Mouse (Mus musculus) MEL-GATA-1-ER (cell line): Measurements from ENCODE around the gene Nav2.

Source experiments
- DNase-seq: peaks from one replicate; pipeline ENCODE4 v3.0.0-alpha.2; 2012; ENCODE audit warnings: low read depth; ENCODE audit errors: extremely low read depth

Gene Nav2

DNA sequence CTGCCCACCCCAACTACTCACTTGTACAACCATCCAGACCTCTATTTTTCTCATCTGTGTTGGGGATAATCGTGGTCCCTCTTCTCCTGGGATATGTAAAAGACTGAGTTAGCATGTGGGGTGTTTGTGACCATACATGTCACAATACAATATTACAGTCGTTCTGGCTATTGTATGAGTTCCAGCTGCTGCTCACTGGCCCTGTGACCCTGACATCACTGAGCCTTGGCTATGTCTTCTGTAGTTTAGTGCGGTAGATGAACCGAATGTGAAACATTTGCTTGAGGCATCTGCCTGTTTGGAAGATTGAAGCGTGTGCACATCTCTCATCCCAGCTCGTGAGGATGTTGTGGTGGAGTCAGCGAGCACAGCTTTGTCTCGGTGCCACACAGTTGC is 410.4 kb downstream of the Nav2 start:
- DNase-seq, result no peak

DNA sequence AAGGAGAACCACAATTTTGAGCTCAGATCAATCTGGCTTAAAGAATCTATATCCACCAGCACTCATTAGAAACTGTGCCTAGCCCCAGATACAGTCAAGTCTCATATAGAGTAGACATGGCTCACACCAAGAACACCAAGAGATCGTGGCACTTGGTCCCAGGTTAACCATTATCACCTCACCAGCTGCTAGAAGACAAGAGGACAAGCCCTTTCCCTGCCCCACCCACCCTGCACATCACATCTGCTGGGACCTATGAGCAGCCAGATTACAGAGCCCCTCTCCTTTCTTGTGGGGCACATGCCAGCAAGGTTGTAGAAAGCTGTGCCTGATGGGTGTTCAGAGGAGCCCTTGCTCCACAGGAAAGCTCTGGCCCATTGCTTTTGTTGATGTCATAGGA is 411.5 kb downstream of the Nav2 start:
- no peak for DNase-seq

DNA sequence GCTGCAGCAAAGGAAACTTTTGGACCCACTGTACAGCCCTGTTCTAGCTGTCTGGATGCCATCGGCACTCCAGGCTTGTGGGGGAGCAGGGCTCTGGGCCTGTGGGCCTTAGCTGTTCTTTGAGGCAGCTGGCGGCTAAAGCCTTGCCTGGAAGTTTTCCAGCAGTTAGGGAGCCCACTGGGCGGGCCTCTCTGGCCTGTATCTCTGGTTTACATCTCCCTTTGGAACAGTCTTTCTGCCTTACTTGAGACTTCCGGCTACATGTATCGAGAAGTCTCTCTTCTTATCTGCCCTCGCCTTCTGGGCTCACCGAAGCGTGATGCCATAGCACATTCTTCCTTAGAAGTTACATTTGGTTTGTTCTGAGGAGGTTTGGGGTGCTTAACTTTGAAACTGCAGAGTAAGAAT is 412.6 kb downstream of the Nav2 start:
- peak; percentile 98 for DNase-seq

DNA sequence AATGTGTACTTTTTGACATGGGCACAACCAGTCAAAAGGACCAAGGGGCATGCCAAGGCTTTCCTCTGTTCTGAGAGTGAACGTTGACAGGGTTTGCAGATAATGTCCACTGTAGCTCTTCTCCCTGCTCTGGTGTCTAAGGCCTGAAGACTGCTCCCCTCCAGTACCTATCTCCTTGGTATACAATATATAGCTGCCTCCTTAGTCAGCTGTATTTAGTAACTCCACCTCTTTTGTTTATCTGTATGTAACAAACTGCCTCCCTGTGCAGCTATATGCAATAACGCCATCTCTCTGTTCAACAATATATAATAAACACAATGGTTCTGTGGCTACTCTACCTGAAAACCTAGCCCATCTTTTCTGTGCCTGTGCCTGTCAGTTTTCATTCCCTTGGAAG is 413.7 kb downstream of the Nav2 start:
- DNase-seq, result peak; percentile 48

DNA sequence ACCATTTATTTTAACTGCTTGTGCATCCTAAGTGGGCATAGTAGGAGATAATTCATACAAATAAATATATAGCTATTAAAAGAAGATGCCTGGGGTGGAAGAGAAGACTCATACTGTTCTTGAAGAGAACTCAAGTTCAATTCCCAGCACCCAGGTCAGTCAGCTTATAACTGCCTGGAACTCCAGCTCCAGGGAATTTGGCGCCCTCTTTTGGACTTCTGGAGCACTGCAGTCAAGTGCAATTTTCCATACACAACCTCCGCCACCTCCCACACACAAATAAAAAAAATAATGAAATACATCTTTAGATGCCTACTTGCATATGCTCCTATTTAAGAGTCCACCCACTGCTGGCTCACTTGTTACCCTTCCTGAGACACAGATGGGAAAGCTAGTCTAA is 416.1 kb downstream of the Nav2 start:
- DNase-seq, result no peak

DNA sequence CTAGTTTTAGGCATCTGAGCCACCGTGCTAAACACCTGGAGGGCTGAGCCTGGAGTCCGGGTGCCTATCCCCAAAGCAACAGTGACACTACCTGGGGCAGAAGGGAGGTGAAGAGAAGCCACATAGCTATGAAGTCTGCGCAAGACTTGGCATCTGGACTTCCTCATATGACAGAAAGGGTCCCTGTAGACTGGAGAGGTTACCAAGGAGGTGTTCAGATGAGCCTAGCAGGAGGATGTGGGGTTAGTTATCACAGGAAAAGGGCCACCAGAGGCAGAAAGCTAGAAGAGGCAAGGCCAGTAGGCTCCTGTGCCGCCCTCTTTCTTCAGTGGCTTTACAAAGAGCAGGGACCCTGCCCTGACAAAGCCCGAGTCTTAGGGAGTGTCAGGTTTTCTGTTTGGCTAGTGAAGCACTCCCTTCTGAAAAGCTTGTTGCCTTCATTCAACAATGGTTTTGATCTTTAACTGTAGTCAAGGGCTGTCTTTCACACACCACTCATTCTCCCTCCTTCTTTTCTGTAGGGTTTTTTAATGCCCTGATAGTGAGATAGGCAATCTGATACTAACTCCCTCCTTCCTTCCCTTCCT is 417.7 kb downstream of the Nav2 start:
- peak; percentile 67 for DNase-seq

DNA sequence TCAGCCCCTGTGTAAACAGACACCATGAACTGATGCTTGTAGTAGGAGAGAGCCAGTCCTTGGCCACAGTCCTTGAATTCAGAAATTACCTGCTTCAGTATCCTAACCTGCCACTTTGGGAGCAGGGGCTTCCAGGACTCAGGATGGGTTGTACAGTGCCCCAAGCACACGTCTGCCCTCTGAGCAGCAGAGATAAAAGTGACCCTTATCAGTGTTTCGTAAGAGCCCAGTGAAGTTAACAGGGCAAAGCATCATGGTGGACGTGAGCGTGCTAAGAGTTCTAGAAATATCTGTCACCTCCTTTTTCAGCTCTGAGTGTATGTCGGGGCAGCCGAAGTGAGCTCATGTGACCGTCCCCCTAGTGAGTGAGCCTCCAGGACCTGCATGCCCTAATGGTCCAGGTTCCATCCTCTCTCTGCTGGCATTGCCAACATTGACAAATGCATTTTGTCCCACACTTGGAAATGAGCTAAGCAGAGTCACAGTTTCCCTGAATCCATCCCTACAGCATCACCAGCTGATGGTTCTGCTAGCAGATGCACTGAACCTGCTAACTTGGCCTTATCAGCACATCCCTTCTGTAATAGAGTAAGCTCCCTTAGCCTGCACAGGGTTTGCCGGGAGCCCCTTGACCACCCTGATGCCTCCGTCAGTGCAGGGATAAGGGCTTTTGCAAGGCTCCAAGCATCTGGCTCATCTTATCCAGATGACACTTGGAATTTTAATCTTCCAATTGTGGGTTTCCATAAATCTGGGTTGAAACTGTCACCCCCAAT is 418.6 kb downstream of the Nav2 start:
- no peak for DNase-seq

DNA sequence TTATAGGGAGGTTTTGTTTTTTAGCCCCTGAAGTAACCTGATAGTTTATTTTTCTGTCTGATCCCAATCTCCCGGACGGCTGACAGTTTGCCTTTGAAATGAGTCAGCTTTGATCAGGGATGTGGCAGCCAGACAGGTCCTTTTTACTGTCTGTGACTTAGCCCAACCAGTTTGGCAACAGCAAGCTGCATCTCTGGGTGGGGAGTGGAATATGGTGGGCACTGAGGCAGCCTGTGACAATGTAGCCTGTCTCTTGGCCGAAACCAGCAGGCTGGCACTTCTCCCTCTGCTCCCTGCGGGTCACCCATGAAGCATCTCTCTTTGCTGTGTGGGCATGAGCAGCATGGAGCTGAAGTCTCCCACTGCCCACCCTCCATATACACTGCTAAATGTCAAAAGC is 421.7 kb downstream of the Nav2 start:
- no peak for DNase-seq

DNA sequence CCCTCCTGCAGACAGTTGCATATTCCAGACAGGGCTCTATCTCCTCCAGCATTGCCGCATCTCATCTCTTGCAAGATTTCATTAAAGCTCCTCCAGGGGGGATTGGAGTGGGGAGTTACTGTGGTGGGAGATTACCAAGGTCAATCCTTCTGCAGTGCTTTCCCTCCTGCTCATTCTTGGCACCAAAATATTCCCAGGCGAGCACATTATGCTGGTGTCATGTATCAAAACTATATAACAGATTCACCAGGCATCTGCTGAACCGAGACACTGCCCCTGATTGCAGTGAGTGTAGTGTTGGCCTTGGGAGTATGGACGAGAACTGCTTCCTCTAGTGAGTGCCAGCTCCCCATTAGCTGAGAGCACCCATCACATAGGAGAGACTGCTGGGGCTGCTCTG is 423.4 kb downstream of the Nav2 start:
- DNase-seq, result no peak

DNA sequence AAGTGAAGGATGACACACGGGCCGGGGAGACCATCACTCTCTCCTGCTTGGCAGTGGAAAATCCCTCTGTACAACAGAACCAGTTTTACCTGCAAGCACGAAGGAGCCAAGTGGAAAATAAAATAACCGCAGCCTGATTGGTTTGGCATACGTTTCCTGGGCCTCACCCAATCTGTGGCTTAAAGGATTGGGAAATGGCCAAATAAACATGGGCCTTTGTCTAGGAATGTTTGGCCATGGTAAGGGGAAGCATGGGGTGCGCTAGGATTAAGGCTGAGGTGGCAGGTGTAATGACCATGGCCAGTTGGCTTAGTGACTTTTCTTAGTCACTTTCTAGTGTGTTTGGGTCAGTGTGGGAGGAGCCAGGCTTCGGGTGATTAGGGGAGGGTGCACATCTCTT is 424.1 kb downstream of the Nav2 start:
- no peak for DNase-seq

DNA sequence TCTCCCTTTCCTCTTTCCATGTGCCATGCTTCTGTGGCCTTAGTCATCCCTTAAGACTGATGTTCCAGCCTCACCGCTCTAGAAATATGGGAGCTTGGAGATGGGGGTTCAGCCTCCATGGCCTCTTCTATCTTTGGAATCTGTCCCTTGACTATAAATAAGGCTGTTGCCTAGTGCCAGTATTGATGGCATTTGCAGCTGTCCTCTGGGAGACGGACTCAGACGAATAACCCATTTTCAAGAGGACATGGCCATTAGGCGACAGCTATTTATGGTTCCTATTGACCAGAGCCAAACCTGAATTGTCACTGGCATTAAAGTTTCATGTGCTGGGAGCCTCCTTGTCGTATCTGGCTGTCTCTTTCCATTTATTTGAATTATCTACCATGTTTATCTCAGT is 425.6 kb downstream of the Nav2 start:
- no peak for DNase-seq

DNA sequence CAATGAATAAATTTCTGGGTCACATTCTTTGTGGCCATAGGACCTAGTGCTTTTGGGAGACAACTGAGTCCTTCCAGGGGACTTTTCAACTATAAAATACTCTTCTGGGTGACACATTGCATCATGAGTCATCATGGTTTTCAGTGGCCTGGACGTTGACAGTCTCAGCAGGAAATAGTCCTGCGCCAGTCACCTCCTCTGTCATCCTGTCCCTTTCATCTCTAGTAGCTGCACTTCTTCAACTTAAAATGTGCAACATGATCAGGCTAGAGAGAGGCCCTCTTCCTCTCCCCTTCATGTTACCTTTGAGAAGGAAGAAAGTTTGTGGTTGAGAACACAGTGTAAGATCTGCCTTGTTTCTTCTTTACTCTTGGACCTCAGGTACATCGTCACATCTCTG is 426.5 kb downstream of the Nav2 start:
- no peak for DNase-seq

DNA sequence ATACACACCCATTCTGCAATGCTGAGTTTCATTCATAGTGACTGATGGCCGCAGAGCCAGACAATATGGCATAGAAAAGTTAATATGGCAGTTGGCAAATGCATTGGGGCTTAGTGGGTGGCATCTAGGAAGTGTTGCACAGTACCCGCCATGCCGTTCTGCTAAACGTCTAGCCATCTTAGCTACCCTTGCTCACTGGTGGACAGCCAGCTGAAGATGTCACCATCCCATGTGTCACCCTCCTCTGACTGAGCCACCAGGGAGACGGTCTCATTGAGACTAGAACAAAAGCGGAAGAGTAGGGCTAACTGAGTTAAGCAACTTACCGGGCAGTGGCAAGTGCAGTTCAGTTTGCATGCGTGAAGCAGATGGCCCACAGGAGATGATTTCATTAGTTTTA is 428.2 kb downstream of the Nav2 start:
- no peak for DNase-seq

DNA sequence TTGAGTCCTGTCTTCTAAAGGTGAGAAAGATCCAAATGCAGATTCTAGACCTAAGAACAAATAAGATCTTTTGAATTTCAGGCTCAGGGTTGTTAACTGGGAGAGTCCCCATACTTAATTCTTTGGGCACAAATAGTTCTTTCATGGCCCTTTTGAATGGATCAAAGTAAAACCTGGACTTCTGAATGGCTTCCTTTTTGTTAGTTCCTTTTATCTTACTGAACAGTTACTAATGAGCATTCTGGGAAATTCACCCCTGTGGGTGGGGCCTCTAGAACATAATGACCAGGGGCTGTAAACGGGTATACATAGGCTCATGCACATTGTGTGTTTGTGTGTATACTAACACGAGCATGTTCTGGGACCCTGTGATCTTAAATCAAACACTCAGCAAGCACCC is 429.2 kb downstream of the Nav2 start:
- no peak for DNase-seq

DNA sequence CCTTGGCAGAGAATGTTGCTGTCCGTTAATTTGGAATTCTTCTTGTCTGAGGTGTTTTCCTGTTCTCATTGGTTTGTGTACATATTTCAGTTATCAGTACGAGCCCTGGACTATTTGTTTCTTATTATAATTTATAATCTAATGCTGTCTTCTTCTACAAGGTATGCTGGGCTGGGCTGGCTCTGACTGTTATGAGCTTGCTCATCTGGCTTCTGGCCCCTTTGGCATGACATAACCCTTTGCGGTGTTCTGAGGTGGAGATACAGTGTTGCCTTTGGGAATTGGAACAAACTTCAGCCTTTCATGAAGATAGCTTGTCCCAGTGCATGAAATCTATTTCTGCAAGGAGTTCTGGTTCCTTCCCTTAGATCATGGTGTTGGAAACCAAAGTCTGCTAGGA is 431.4 kb downstream of the Nav2 start:
- DNase-seq, result no peak

DNA sequence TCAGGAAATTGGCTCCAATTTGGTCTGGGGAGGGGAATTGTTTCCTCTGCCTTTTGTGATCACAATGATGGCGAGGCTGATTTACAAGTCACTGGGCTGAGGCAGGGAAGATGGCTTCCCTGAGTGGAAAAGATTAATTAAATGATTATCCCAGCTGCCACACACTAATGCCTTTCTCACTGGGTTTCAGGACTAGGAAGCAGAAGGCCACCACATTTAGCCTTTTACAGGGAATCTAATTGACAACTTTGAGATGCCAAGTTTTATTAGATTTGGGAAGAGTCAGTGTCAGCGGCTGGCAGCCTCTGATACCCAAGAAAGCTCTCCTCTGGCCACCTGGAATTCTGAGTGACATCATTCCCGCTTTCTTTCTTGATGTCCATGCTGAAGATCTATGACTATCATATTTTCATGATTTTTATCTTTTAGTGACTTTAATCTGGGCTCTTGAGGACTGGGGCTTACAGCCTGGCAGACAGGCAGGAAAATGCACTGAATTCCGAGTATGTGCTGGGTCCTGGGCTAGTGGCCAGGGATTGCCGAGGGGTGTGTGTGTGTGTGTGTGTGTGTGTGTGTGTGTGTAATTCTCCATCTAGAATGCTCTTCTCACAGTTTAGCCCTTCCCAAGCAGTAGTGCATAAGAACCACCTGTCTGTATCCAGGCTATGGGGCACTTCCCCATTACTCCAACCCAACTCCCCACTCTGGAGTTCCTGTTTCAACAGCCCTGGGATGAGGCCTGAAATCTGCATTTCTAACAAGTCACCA is 432.8 kb downstream of the Nav2 start:
- DNase-seq, result no peak

DNA sequence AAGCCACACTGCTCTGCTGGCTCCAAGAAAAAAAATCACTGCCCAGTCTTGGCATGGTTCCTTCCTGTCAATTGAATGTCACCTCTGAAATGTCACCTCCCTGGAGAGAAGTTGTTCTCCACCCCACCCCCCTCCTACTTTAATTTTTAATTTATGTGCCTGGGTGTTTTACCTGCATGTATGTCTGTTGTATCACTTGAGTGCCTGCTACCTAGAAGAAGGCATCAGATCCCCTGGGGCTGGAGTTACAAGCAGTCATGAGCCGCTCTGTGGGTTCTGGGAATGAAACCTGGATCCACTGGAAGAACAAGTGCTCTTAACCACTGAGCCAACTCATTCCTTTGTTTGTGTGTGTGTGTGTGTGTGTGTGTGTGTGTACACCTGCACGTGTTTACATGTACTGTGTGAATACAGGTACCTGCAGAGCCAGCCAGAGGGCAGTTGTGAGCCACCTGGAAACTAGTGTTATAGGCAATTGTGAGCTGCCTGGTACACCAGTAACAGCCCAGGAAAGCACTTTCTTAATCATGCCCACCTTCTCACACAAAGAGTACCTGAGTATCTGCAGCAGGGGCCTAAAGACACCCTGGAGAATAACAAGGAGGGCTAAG is 433.5 kb downstream of the Nav2 start:
- DNase-seq, result no peak

DNA sequence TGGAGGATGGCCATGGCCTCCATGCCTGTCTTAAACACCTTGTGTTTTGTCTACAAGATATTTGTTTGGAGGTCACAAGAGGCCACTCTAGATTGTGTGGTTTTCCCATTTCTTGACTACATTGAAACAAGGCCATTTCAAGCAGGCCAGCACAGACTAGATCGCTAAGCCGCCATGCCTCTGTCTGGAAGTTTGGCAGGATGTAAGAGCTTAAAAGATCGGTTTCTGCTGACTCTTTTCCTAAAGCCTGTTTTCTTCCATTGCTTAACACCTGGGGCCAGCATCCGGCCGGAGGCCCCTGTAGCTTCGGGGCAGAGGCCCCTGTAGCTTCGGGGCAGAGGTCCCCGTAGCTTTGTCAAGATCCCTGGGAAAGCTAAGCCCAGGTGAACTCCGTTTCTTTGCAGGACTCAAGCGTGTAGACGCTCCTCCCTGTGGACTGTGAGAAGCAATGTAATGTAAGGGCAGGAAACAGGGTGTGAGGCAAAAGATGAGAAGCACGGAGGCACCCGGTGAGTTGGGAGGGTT is 434.1 kb downstream of the Nav2 start:
- no peak for DNase-seq

DNA sequence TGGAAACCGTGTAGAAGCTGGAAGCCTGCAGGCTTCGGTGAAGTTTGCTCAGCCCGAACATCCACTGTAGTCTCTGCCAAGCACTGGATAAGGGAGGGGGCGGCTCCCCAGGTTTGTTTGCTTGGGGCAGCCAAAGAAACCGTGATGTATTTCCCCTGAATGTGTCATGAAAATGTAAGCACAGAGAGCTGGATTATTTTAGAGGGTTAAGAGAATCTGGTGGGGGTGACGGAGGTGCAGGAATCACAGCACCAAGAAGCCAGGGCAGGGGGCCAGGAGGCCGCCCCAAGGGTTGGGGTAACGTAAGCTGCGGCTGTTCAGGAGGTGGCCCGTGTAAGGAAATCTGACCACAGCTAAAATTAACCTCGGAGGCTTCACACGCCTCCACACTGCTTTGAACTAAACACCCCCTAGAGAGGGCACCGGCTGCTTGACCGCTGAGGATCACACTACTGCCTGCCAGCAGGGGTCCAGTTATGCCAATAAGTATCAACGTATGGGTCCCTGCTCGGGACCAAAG is 434.6 kb downstream of the Nav2 start:
- DNase-seq, result no peak

DNA sequence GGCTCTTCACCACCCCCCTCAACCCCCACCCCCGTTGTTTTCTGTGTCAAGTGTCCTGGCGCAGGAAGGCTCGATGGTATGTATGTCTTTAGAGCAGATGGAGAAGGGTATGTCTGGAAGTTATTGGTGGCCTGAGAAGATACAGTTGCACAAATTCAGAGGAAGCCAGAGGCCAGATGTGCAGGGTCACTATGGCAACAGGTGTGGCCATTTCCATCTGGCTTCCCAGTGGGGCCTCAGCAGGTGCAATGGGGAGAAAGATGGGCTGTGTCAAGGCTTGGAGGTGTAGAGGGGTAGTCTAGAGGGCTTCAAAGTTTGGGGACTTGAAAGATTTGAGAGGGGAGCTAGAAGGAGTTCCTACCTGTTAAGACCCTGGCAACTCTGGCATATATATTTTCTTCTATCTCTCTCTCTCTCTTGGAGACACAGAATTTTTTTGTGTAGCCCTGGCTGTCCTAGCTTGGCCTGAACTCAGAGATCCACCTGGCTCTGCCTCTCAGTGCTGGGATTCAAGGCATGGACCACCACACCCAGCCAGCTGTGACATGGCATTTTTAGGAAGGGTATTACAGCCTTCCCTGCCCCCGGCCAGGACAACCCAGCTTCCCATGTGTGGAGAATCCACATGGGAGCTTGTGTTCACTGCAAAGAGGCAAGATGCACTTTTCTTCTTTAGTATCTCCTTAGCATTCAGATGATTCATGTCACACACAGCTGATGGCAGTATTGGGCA is 435.4 kb downstream of the Nav2 start:
- no peak for DNase-seq
